Mouse (Mus musculus) bone marrow macrophage, adult 2 months (primary cell): ENCODE results near the gene Camk2n2.

Experiments used
- CTCF ChIP-seq: IDR thresholded peaks from 2 replicates; pipeline ENCODE4 v1.5.1; 2012; ENCODE audit warnings: low read depth, mild to moderate bottlenecking, low read length, moderate library complexity
- POLR2A ChIP-seq: IDR thresholded peaks from 2 replicates; pipeline ENCODE4 v1.6.1; 2012; ENCODE audit warnings: mild to moderate bottlenecking, low read depth, low read length, borderline replicate concordance

- TF ChIP-seq CTCF = no peak
- no peak for TF ChIP-seq POLR2A
These were observed 20.6 kb downstream of the Camk2n2 start for GRCm38 (mm10) chr16:20600511-20600910.
